Mouse (Mus musculus) CH12.LX (cell line): ENCODE results near the gene G430095P16Rik.
A peak's percentile ranks its signal among the peaks of the same experiment; 100 is the strongest.

Source experiments
- CHD2 ChIP-seq: IDR thresholded peaks from 2 replicates; pipeline ENCODE4 v1.6.1; 2011; ENCODE audit warnings: low read length, improper control_type of control experiment
- CTCF ChIP-seq, 2 experiments: IDR thresholded peaks in 1 of 2; conservative IDR thresholded peaks in 1 of 2; 2 replicates each; pipeline ENCODE4 v1.5.1; 2011 to 2012; ENCODE audit warnings: low read depth in 2 of 2, low read length in 2 of 2, improper control_type of control experiment in 1 of 2, inconsistent platforms in 1 of 2, mild to moderate bottlenecking in 1 of 2, moderate library complexity in 1 of 2
- EP300 ChIP-seq: IDR thresholded peaks from 2 replicates; pipeline ENCODE4 v1.6.1; 2011; ENCODE audit warnings: low read length, improper control_type of control experiment
- MAFK ChIP-seq: IDR thresholded peaks from 2 replicates; pipeline ENCODE4 v1.6.1; 2011; ENCODE audit warnings: low read length, improper control_type of control experiment; ENCODE audit not compliant: insufficient replicate concordance
- MXI1 ChIP-seq: IDR thresholded peaks from 2 replicates; pipeline ENCODE4 v1.6.1; 2011; ENCODE audit warnings: mild to moderate bottlenecking, low read depth, low read length, improper control_type of control experiment
- MYC ChIP-seq: IDR thresholded peaks from 2 replicates; pipeline ENCODE4 v1.6.1; 2011; ENCODE audit warnings: low read depth, mild to moderate bottlenecking, improper control_type of control experiment, low read length
- NELFE ChIP-seq: IDR thresholded peaks from 2 replicates; pipeline ENCODE4 v1.6.1; 2011; ENCODE audit warnings: low read depth, low read length, improper control_type of control experiment
- POLR2A ChIP-seq: IDR thresholded peaks from 2 replicates; pipeline ENCODE4 v1.6.1; 2011; ENCODE audit warnings: low read depth, mild to moderate bottlenecking, improper control_type of control experiment, low read length
- TBP ChIP-seq: conservative IDR thresholded peaks from 2 replicates; pipeline ENCODE4 v1.6.1; 2011; ENCODE audit warnings: low read depth, low read length, improper control_type of control experiment
- ZC3H11A ChIP-seq: IDR thresholded peaks from 2 replicates; pipeline ENCODE4 v1.6.1; 2012; ENCODE audit warnings: low read depth, mild to moderate bottlenecking, inconsistent platforms, low read length, improper control_type of control experiment
- ZMIZ1 ChIP-seq: IDR thresholded peaks from 2 replicates; pipeline ENCODE4 v1.6.1; 2012; ENCODE audit warnings: low read depth, mild to moderate bottlenecking, inconsistent platforms, low read length, improper control_type of control experiment

- TF ChIP-seq MAFK: no peak
- TF ChIP-seq ZMIZ1: no peak; the same call in 1 of the 2 replicates
- no peak for TF ChIP-seq CTCF (conservative IDR thresholded peaks at IDR 0.05 in 1 of 2, IDR thresholded peaks at IDR 0.05 in 1 of 2; ENCODE audit: low read depth in 2 of 2, low read length in 2 of 2)
- TF ChIP-seq POLR2A: peak; percentile 43
- TF ChIP-seq EP300: no peak
- TF ChIP-seq MXI1: 0 out of 2 replicates have a peak, but pooled peaks have one; percentile 41
- no peak for TF ChIP-seq ZC3H11A
- TF ChIP-seq TBP: no peak
- TF ChIP-seq NELFE: no peak
- no peak for TF ChIP-seq MYC
- TF ChIP-seq CHD2: no peak
These were observed 17.7 kb upstream of the G430095P16Rik start for GRCm38 (mm10) chr8:84704867-84705831.
